Mouse (Mus musculus): ENCODE measurements around the gene Cr1l.
A peak's percentile ranks its signal among the peaks of the same experiment; 100 is the strongest.

Cr1l gene

GRCm38 (mm10) chr1:195130953-195131674, at the start of gene Cr1l:
Gene Cr1l (minus strand): TSS chr1:195131586.
- peak; percentile 93 for DNase-seq

- DNase-seq = peak; percentile 91
Observed at GRCm38 (mm10) chr1:195175980-195176931, 44.9 kb upstream of the Cr1l start, which contains the start of gene Cr2. Gene Cr2 (minus strand): TSS chr1:195176716.

GRCm38 (mm10) chr1:195164996-195165755, 33.8 kb upstream of the Cr1l start:
- DNase-seq = no peak

- no peak for DNase-seq
Observed at GRCm38 (mm10) chr1:195132070-195132469, 684 bp upstream of the Cr1l start.

GRCm38 (mm10) chr1:195131675-195132015, 259 bp upstream of the Cr1l start:
- no peak for DNase-seq

- DNase-seq = no peak
Observed at GRCm38 (mm10) chr1:195130479-195130878, 907 bp downstream of the Cr1l start.

GRCm38 (mm10) chr1:195129867-195130266, 1.5 kb downstream of the Cr1l start:
- DNase-seq = no peak

- no peak for DNase-seq
Observed at GRCm38 (mm10) chr1:195114414-195114813, 17.0 kb downstream of the Cr1l start.

GRCm38 (mm10) chr1:195113621-195114020, 17.8 kb downstream of the Cr1l start:
- DNase-seq = no peak

GRCm38 (mm10) chr1:195100693-195101092, 30.7 kb downstream of the Cr1l start:
- no peak for DNase-seq

- no peak for DNase-seq
Observed at GRCm38 (mm10) chr1:195098004-195098403, 33.4 kb downstream of the Cr1l start.

- peak; percentile 79 for DNase-seq
Observed at GRCm38 (mm10) chr1:195092220-195092720, 39.1 kb downstream of the Cr1l start, which contains the start of gene Cd46. Gene Cd46 (minus strand): TSS chr1:195092249.

- no peak for DNase-seq
Observed at GRCm38 (mm10) chr1:195091699-195092219, 39.6 kb downstream of the Cr1l start.

GRCm38 (mm10) chr1:195082142-195082541, 49.2 kb downstream of the Cr1l start:
- no peak for DNase-seq
